Mouse (Mus musculus): ENCODE data around the gene Tbx10. TPM values are rescaled to one million over a fixed set of nuclear protein-coding genes. Genes with fewer than 3 reads are reported as not detected.

Gene Tbx10
- total and polyA plus RNA-seq, 3 experiments = not detected

DNA sequence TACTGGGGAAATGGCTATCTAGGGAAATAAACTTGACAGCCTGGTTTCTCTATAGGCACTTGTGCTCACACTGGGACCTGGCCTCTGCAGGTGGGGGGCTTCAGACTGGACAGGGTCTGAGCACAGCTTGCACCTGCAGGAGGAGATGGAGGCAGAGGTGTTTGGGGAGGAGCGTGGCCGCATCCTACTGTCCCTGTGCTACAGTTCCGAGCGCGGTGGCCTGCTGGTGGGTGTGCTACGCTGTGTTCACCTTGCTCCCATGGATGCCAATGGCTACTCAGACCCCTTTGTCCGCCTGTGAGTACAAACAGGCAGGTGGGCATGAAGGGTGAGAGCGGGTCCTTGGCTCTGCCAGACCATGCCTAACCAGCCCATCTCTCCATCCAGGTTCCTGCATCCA is 13.4 kb downstream of the Tbx10 start:
- Histone ChIP-seq H3K27ac (ENCODE audit: control insufficient read depth, low read depth, low read length) (no peak overlapping the region), H3K79me2 (ENCODE audit: control insufficient read depth, insufficient read depth, low read length, poor library complexity) (no peaks in the 10 kb centered on the region; the same call in 1 of the 2 replicates), H3K4me1 (ENCODE audit: control insufficient read depth in 1 of 2, insufficient read depth in 2 of 2, low read length in 2 of 2) (peaks cover 0 to 6% of the 10 kb centered on the region in 2 experiments; a peak in 2 of 4 replicates), H3K36me3 (ENCODE audit: control insufficient read depth in 1 of 2, insufficient read depth in 2 of 2, low read length in 2 of 2) (peaks cover 2 to 4% of the 10 kb centered on the region in 2 experiments; a peak in 2 of 4 replicates), H3K9ac (ENCODE audit: control insufficient read depth, low read depth, low read length, poor library complexity, severe bottlenecking) (no peak overlapping the region), H3K27me3 (ENCODE audit: control insufficient read depth in 1 of 2, insufficient read depth in 2 of 2, low read length in 2 of 2) (no peaks in the 10 kb centered on the region), H3K4me3 (ENCODE audit: control insufficient read depth in 1 of 2, insufficient read depth in 1 of 2, low read depth in 2 of 2, low read length in 2 of 2) (no peak overlapping the region), H3K9me3 (replicated peaks; ENCODE audit: insufficient read depth, low read length) (no peaks in the 10 kb centered on the region)
- DNase-seq (ENCODE audit: low read depth, low spot score) = no peak
- TF ChIP-seq MXI1 (IDR thresholded peaks at IDR 0.05; ENCODE audit: low read depth, low read length) (no peak), NELFE (IDR thresholded peaks at IDR 0.05; ENCODE audit: low read depth, low read length) (no peak), ELF1 (IDR thresholded peaks at IDR 0.05; ENCODE audit: low read depth, low read length) (no peak), ZNF384 (IDR thresholded peaks at IDR 0.05; ENCODE audit: low read depth, low read length) (no peak), UBTF (IDR thresholded peaks at IDR 0.05; ENCODE audit: borderline replicate concordance, insufficient read depth, low read depth, low read length) (no peak), TCF12 (IDR thresholded peaks at IDR 0.05; ENCODE audit: low read depth, low read length) (no peak), ZC3H11A (IDR thresholded peaks at IDR 0.05; ENCODE audit: low read depth, low read length) (no peak), MAX (IDR thresholded peaks at IDR 0.05; ENCODE audit: low read length) (no peak), GATA1 (IDR thresholded peaks at IDR 0.05; ENCODE audit: low read depth, low read length) (no peak)

DNA sequence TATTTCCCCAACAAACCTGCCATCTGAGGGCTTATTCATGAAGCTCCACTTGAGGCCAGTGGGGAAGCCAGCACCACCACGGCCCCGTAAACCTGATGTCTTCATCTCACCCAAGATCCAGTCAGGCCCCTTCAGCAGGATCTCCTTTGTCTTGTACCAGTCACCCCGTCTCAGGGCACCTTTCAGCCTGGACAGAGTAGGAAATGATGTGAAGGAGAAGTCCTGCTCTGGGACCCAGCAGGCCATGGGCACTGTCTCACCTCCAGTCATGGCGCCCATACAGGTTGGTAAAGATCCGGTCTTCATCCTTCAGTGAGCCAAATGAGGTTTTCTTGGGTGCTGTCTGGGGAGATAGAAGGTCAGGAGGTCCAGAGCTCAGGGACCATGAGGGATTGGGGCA is 18.5 kb downstream of the Tbx10 start:
- Histone ChIP-seq H3K9ac (ENCODE audit: control insufficient read depth, low read depth, low read length, poor library complexity, severe bottlenecking) (no peak overlapping the region), H3K36me3 (ENCODE audit: control insufficient read depth in 1 of 2, insufficient read depth in 2 of 2, low read length in 2 of 2) (peaks cover 2 to 8% of the 10 kb centered on the region in 2 experiments; a peak in 3 of 4 replicates)
- TF ChIP-seq UBTF (IDR thresholded peaks at IDR 0.05; ENCODE audit: borderline replicate concordance, insufficient read depth, low read depth, low read length) = no peak

DNA sequence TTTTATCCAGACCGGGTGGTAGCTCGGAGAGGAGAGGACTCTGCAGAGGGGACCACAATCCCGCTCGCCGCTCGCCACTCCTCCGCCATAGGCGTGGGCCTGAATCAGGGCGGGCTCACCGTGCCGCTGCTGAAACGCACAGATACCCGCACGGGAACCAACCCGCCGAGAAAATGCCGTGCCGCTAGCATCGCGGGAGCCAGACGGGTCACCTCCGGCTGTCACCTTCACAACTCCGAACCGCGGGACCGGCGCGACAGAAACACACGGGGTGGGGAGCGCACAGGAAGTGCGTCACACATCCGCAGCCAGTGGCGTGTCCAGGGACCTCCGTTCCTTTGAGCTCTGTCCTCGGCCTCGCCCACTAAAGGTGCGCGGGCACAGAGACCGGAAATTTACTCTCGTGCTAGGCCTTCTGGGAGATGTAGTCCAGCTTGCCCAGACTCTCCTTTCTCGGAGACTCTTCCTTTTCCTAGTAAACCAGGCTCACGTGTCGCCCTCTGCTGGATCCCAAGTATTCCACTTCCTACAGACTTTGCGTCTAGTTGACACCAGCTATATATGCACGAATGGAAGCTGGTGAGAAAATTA is 20.0 kb downstream of the Tbx10 start, which contains the start of gene Ndufv1:
Gene Ndufv1, minus strand, starts transcription at position 375 of the 591 bp plus-strand sequence.
- Histone ChIP-seq H3K4me1 (ENCODE audit: control insufficient read depth in 1 of 2, insufficient read depth in 2 of 2, low read length in 2 of 2) (peaks cover 0 to 7% of the 10 kb centered on the region in 2 experiments; a peak in 2 of 4 replicates), H3K79me2 (ENCODE audit: control insufficient read depth, insufficient read depth, low read length, poor library complexity) (peaks cover 10% of the 10 kb centered on the region), H3K9me3 (replicated peaks; ENCODE audit: insufficient read depth, low read length) (no peaks in the 10 kb centered on the region), H3K36me3 (ENCODE audit: control insufficient read depth in 1 of 2, insufficient read depth in 2 of 2, low read length in 2 of 2) (peaks cover 0 to 8% of the 10 kb centered on the region in 2 experiments; a peak in 2 of 4 replicates), H3K9ac (ENCODE audit: control insufficient read depth, low read depth, low read length, poor library complexity, severe bottlenecking) (peak within 1 kb of the TSS; percentile 78), H3K4me3 (ENCODE audit: control insufficient read depth in 1 of 2, insufficient read depth in 1 of 2, low read depth in 2 of 2, low read length in 2 of 2) (peak within 1 kb of the TSS; percentile 77 to 88), H3K27me3 (ENCODE audit: control insufficient read depth in 1 of 2, insufficient read depth in 2 of 2, low read length in 2 of 2) (no peaks in the 10 kb centered on the region), H3K27ac (ENCODE audit: control insufficient read depth, low read depth, low read length) (peak within 1 kb of the TSS; percentile 49)
- peak; percentile 99 for DNase-seq (ENCODE audit: low read depth, low spot score)
- TF ChIP-seq MAX (IDR thresholded peaks at IDR 0.05; ENCODE audit: low read length) (peak; percentile 82), KAT2A (conservative IDR thresholded peaks at IDR 0.05; ENCODE audit: low read depth, low read length) (peak; percentile 94), NRF1 (IDR thresholded peaks at IDR 0.05; ENCODE audit: insufficient read depth, low read depth, low read length, poor library complexity, severe bottlenecking) (peak; percentile 82), BHLHE40 (IDR thresholded peaks at IDR 0.05; ENCODE audit: borderline replicate concordance, low read depth, low read length) (peak; percentile 18; the same call in 1 of the 2 replicates), E2F4 (IDR thresholded peaks at IDR 0.05; ENCODE audit: borderline replicate concordance, low read depth, low read length) (peak; percentile 62; the same call in 1 of the 2 replicates), TAL1 (IDR thresholded peaks at IDR 0.05; ENCODE audit: low read length) (no peak), CHD2 (IDR thresholded peaks at IDR 0.05; ENCODE audit: low read length) (no peak), ZC3H11A (IDR thresholded peaks at IDR 0.05; ENCODE audit: low read depth, low read length) (no peak), CTCF (IDR thresholded peaks at IDR 0.05 in 2 of 3, conservative IDR thresholded peaks at IDR 0.05 in 1 of 3; ENCODE audit: control insufficient read depth in 1 of 3, insufficient read depth in 1 of 3, low read depth in 2 of 3, low read length in 3 of 3, poor library complexity in 1 of 3, severe bottlenecking in 1 of 3) (peak; percentile 70 to 91 (median 73)), SIN3A (IDR thresholded peaks at IDR 0.05; ENCODE audit: low read length) (peak; percentile 96), USF1 (IDR thresholded peaks at IDR 0.05; ENCODE audit: low read depth, low read length) (peak; percentile 61), MXI1 (IDR thresholded peaks at IDR 0.05; ENCODE audit: low read depth, low read length) (peak; percentile 91), ELF1 (IDR thresholded peaks at IDR 0.05; ENCODE audit: low read depth, low read length) (peak; percentile 93), UBTF (IDR thresholded peaks at IDR 0.05; ENCODE audit: borderline replicate concordance, insufficient read depth, low read depth, low read length) (no peak), HCFC1 (IDR thresholded peaks at IDR 0.05; ENCODE audit: low read depth, low read length) (peak; percentile 97), MAZ (IDR thresholded peaks at IDR 0.05; ENCODE audit: low read depth, low read length) (peak; percentile 21; the same call in 1 of the 2 replicates), POLR2AphosphoS2 (IDR thresholded peaks at IDR 0.05; ENCODE audit: low read length) (peak; percentile 77), ZKSCAN1 (IDR thresholded peaks at IDR 0.05; ENCODE audit: low read depth, low read length) (no peak), TBP (IDR thresholded peaks at IDR 0.05; ENCODE audit: low read depth, low read length) (peak; percentile 66; the same call in 1 of the 2 replicates), RAD21 (IDR thresholded peaks at IDR 0.05; ENCODE audit: low read depth, low read length) (peak; percentile 56)

More for the DNA sequence above, 18.5 kb downstream of the Tbx10 start:
- Histone ChIP-seq H3K27ac (ENCODE audit: control insufficient read depth, low read depth, low read length) (no peak overlapping the region), H3K4me1 (ENCODE audit: control insufficient read depth in 1 of 2, insufficient read depth in 2 of 2, low read length in 2 of 2) (peaks cover 0 to 7% of the 10 kb centered on the region in 2 experiments; a peak in 2 of 4 replicates), H3K27me3 (ENCODE audit: control insufficient read depth in 1 of 2, insufficient read depth in 2 of 2, low read length in 2 of 2) (no peaks in the 10 kb centered on the region), H3K9me3 (replicated peaks; ENCODE audit: insufficient read depth, low read length) (no peaks in the 10 kb centered on the region), H3K4me3 (ENCODE audit: control insufficient read depth in 1 of 2, insufficient read depth in 1 of 2, low read depth in 2 of 2, low read length in 2 of 2) (no peak overlapping the region), H3K79me2 (ENCODE audit: control insufficient read depth, insufficient read depth, low read length, poor library complexity) (peaks cover 10% of the 10 kb centered on the region)
- DNase-seq (ENCODE audit: low read depth, low spot score) = no peak

Measured in MEL (cell line).